Mouse (Mus musculus) MEL (cell line): ENCODE data around the gene Rfx7. TPM values are rescaled to one million over a fixed set of nuclear protein-coding genes. Genes with fewer than 3 reads are reported as not detected.

Source experiments
- DNase-seq: peaks from one replicate; pipeline ENCODE4 v3.0.0; 2011; ENCODE audit warnings: low read depth, low spot score
- H3K27ac ChIP-seq: 2 replicates; pipeline ENCODE4 v1.5.1; 2012; ENCODE audit warnings: low read depth, mild to moderate bottlenecking, control low read depth, low read length, moderate library complexity; ENCODE audit not compliant: control insufficient read depth
- H3K27me3 ChIP-seq, 2 experiments: fragments of 150-350 bp in 1 of 2; sonication (generic) in 1 of 2; 2 replicates each; pipeline ENCODE4 v1.6.1; 2012; ENCODE audit warnings: low read length in 2 of 2, mild to moderate bottlenecking in 2 of 2, improper control_type of control experiment in 1 of 2, moderate library complexity in 1 of 2; ENCODE audit not compliant: insufficient read depth in 2 of 2, control insufficient read depth in 1 of 2
- H3K36me3 ChIP-seq, 2 experiments: 2 replicates each; pipeline ENCODE4 v1.6.1; 2012 to 2014; ENCODE audit warnings: low read length in 2 of 2, improper control_type of control experiment in 1 of 2, inconsistent platforms in 1 of 2, mild to moderate bottlenecking in 1 of 2; ENCODE audit not compliant: insufficient read depth in 2 of 2, control insufficient read depth in 1 of 2
- H3K4me1 ChIP-seq, 2 experiments: fragments of 150-350 bp in 1 of 2; sonication (generic) in 1 of 2; 2 replicates each; pipeline ENCODE4 v1.6.1; 2012; ENCODE audit warnings: low read length in 2 of 2, improper control_type of control experiment in 1 of 2, mild to moderate bottlenecking in 1 of 2; ENCODE audit not compliant: insufficient read depth in 2 of 2, control insufficient read depth in 1 of 2
- H3K4me3 ChIP-seq, 2 experiments: fragments of 150-350 bp in 1 of 2; sonication (generic) in 1 of 2; 2 replicates each; pipeline ENCODE4 v1.5.1; 2012; ENCODE audit warnings: low read depth in 2 of 2, low read length in 2 of 2, mild to moderate bottlenecking in 2 of 2, moderate library complexity in 2 of 2, control low read depth in 1 of 2, improper control_type of control experiment in 1 of 2; ENCODE audit not compliant: control insufficient read depth in 1 of 2, insufficient read depth in 1 of 2
- H3K79me2 ChIP-seq: 2 replicates; pipeline ENCODE4 v1.6.1; 2012; ENCODE audit warnings: mild to moderate bottlenecking, low read length, moderate library complexity; ENCODE audit not compliant: control insufficient read depth, poor library complexity, insufficient read depth
- H3K9ac ChIP-seq: 2 replicates; pipeline ENCODE4 v1.6.1; 2012; ENCODE audit warnings: low read depth, mild to moderate bottlenecking, control low read depth, low read length, moderate library complexity; ENCODE audit not compliant: control insufficient read depth, poor library complexity, severe bottlenecking
- H3K9me3 ChIP-seq: fragments of 150-350 bp; sonication (generic); replicated peaks from 2 replicates; pipeline ENCODE4 v1.6.1; 2012; ENCODE audit warnings: mild to moderate bottlenecking, low read length, improper control_type of control experiment, moderate library complexity; ENCODE audit not compliant: insufficient read depth
- CTCF ChIP-seq, 3 experiments: IDR thresholded peaks in 2 of 3; conservative IDR thresholded peaks in 1 of 3; 2 replicates each; pipeline ENCODE4 v1.5.1; 2011 to 2012; ENCODE audit warnings: low read length in 3 of 3, low read depth in 2 of 3, mild to moderate bottlenecking in 2 of 3, improper control_type of control experiment in 1 of 3, inconsistent platforms in 1 of 3, mixed read lengths in 1 of 3, moderate library complexity in 1 of 3; ENCODE audit not compliant: control insufficient read depth in 1 of 3, insufficient read depth in 1 of 3, poor library complexity in 1 of 3, severe bottlenecking in 1 of 3
- E2F4 ChIP-seq: IDR thresholded peaks from 2 replicates; pipeline ENCODE4 v1.6.1; 2011; ENCODE audit warnings: low read depth, low read length, improper control_type of control experiment, borderline replicate concordance
- ELF1 ChIP-seq: IDR thresholded peaks from 2 replicates; pipeline ENCODE4 v1.6.1; 2014; ENCODE audit warnings: low read depth, mild to moderate bottlenecking, inconsistent platforms, low read length, improper control_type of control experiment, moderate library complexity
- GABPA ChIP-seq: IDR thresholded peaks from 2 replicates; pipeline ENCODE4 v1.6.1; 2012; ENCODE audit warnings: low read depth, mild to moderate bottlenecking, inconsistent platforms, low read length, improper control_type of control experiment, moderate library complexity
- JUND ChIP-seq: IDR thresholded peaks from 2 replicates; pipeline ENCODE4 v1.6.1; 2011; ENCODE audit warnings: low read depth, mild to moderate bottlenecking, improper control_type of control experiment, low read length
- MAFK ChIP-seq: IDR thresholded peaks from 2 replicates; pipeline ENCODE4 v1.6.1; 2011; ENCODE audit warnings: low read depth, mild to moderate bottlenecking, low read length, improper control_type of control experiment, borderline replicate concordance
- MEF2A ChIP-seq: IDR thresholded peaks from 2 replicates; pipeline ENCODE4 v1.6.1; 2014; ENCODE audit warnings: low read depth, mild to moderate bottlenecking, inconsistent platforms, low read length, improper control_type of control experiment; ENCODE audit not compliant: poor library complexity, insufficient replicate concordance, severe bottlenecking; ENCODE audit errors: extremely low read depth
- MYC ChIP-seq: IDR thresholded peaks from 2 replicates; pipeline ENCODE4 v1.6.1; 2011; ENCODE audit warnings: low read depth, mild to moderate bottlenecking, low read length, improper control_type of control experiment, moderate library complexity
- POLR2A ChIP-seq, 2 experiments: IDR thresholded peaks; 2 replicates each; pipeline ENCODE4 v1.6.1; 2011 to 2012; ENCODE audit warnings: low read length in 2 of 2, mild to moderate bottlenecking in 2 of 2, control low read depth in 1 of 2, improper control_type of control experiment in 1 of 2, low read depth in 1 of 2, moderate library complexity in 1 of 2; ENCODE audit not compliant: control insufficient read depth in 1 of 2, insufficient read depth in 1 of 2, poor library complexity in 1 of 2
- RAD21 ChIP-seq: IDR thresholded peaks from 2 replicates; pipeline ENCODE4 v1.6.1; 2011; ENCODE audit warnings: mild to moderate bottlenecking, low read depth, low read length, improper control_type of control experiment
- RCOR1 ChIP-seq: IDR thresholded peaks from 2 replicates; pipeline ENCODE4 v1.6.1; 2012; ENCODE audit warnings: low read depth, mild to moderate bottlenecking, inconsistent platforms, low read length, improper control_type of control experiment
- SIN3A ChIP-seq: IDR thresholded peaks from 2 replicates; pipeline ENCODE4 v1.6.1; 2012; ENCODE audit warnings: low read length, improper control_type of control experiment, inconsistent platforms
- TAL1 ChIP-seq: IDR thresholded peaks from 2 replicates; pipeline ENCODE4 v1.6.1; 2012; ENCODE audit warnings: mild to moderate bottlenecking, inconsistent platforms, low read length, moderate library complexity, mixed read lengths
- TBP ChIP-seq: IDR thresholded peaks from 2 replicates; pipeline ENCODE4 v1.8.0; 2011; ENCODE audit warnings: low read depth, low read length, improper control_type of control experiment
- TCF12 ChIP-seq: IDR thresholded peaks from 2 replicates; pipeline ENCODE4 v1.6.1; 2014; ENCODE audit warnings: low read depth, mild to moderate bottlenecking, inconsistent platforms, low read length, improper control_type of control experiment, moderate library complexity
- ZC3H11A ChIP-seq: IDR thresholded peaks from 2 replicates; pipeline ENCODE4 v1.6.1; 2012; ENCODE audit warnings: low read depth, mild to moderate bottlenecking, inconsistent platforms, low read length, improper control_type of control experiment
- ZNF384 ChIP-seq: IDR thresholded peaks from 2 replicates; pipeline ENCODE4 v1.6.1; 2012; ENCODE audit warnings: low read depth, mild to moderate bottlenecking, inconsistent platforms, low read length, improper control_type of control experiment
- polyA plus RNA-seq, 2 experiments: library from polyadenylated mRNA; stranded (reverse) in 1 of 2; unstranded in 1 of 2; fragments of >175 nt in 1 of 2; fragments of >200 nt in 1 of 2; gene quantifications; 2 replicates each; pipeline versions ENCODE4 v1.2.1 to v1.2.4; 2012; ENCODE audit warnings: low replicate concordance in 2 of 2, low read depth in 1 of 2; ENCODE audit not compliant: insufficient read length in 2 of 2, insufficient read depth in 1 of 2, missing spikeins in 1 of 2
- total RNA-seq: library from RNA; depleted of rRNA; stranded (reverse); fragments of 300-350 nt; gene quantifications from 2 replicates; pipeline ENCODE4 v1.2.3, GENCODE M21; 2012

The Rfx7 gene
- total and polyA plus RNA-seq, 3 experiments: 6.2 to 30.5 (median 19.9) TPM

- TF ChIP-seq TBP: peak; percentile 83
- no peak for TF ChIP-seq RAD21
- TF ChIP-seq E2F4: no peak
- TF ChIP-seq ELF1: no peak
- no peak for TF ChIP-seq MEF2A
- TF ChIP-seq GABPA: no peak
- no peak; the same call in 1 of the 2 replicates for TF ChIP-seq TCF12
- TF ChIP-seq CTCF (IDR thresholded peaks at IDR 0.05 in 2 of 3, conservative IDR thresholded peaks at IDR 0.05 in 1 of 3; ENCODE audit: control insufficient read depth in 1 of 3, insufficient read depth in 1 of 3, low read depth in 2 of 3, low read length in 3 of 3, poor library complexity in 1 of 3, severe bottlenecking in 1 of 3): no peak
- TF ChIP-seq MYC: peak; percentile 70; the same call in 1 of the 2 replicates
- no peak for TF ChIP-seq MAFK
- no peak for TF ChIP-seq TAL1
- peak in 1 of 2 experiments; percentile 75; a peak in 2 of 4 replicates for TF ChIP-seq POLR2A (IDR thresholded peaks at IDR 0.05; ENCODE audit: control insufficient read depth in 1 of 2, insufficient read depth in 1 of 2, low read depth in 1 of 2, low read length in 2 of 2, poor library complexity in 1 of 2)
- TF ChIP-seq ZNF384: no peak
- TF ChIP-seq RCOR1: peak; percentile 75
- TF ChIP-seq, all 39 proteins: peak for 16
These were observed 130.9 kb downstream of the Rfx7 start (continued) for GRCm38 (mm10) chr9:72662691-72663533.

DNA sequence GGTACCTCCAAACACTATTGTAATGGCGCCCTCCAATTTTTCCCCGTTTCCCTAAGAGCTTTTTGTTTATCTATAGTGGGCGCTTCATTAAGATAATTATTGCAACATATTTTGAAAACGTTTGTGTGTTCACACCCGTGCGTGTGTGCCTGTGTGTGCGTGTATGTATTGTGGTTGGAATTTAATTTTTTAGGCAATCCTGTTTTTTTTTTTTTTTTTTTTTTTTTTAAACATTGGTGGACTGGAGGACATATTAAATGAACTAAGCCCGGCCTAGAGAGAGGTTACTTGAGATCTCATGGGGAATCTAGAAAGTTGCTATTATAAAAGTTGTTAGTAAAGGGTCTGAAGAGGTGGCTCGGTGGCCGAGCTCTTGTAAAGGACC lies 131.5 kb downstream of the Rfx7 start:
- no peak for DNase-seq
- H3K4me1 ChIP-seq: peaks cover 15 to 27% of the 10 kb centered on the region in 2 experiments
- H3K27ac ChIP-seq: peak overlapping the region; percentile 93
- H3K9ac ChIP-seq: peak overlapping the region; percentile 98
- no peaks in the 10 kb centered on the region for H3K27me3 ChIP-seq
- H3K9me3 ChIP-seq: no peaks in the 10 kb centered on the region
- H3K36me3 ChIP-seq: peaks cover 4 to 49% of the 10 kb centered on the region in 2 experiments
- peak overlapping the region; percentile 51 to 75 for H3K4me3 ChIP-seq
- peaks cover 52% of the 10 kb centered on the region for H3K79me2 ChIP-seq
- TF ChIP-seq SIN3A: 0 out of 2 replicates have a peak, but pooled peaks have one; percentile 11
- TF ChIP-seq MAFK: no peak
- 0 out of 2 replicates have a peak, but pooled peaks have one; percentile 6 for TF ChIP-seq JUND
- TF ChIP-seq ZC3H11A: no peak
- TF ChIP-seq ZNF384: 0 out of 2 replicates have a peak, but pooled peaks have one; percentile 43
- TF ChIP-seq, all 39 proteins: peak for 3
